Mouse (Mus musculus) forebrain, embryonic 14.5 days (tissue): ENCODE measurements around the gene Acsl5. TPM values are rescaled to one million over a fixed set of nuclear protein-coding genes. Genes with fewer than 3 reads are reported as not detected.

ENCODE experiments used
- ATAC-seq: fragments of 200-750 bp; cut with Nextera tagmentation; 2 replicates; pipeline ENCODE4 v1.8.0; 2017; ENCODE audit warnings: mild to moderate bottlenecking, moderate library complexity
- DNase-seq: peaks from one replicate; pipeline ENCODE4 v3.0.0-alpha.2; 2015; ENCODE audit warnings: low spot score
- H3K27ac ChIP-seq: fragments of 300-500 bp; sonication (generic); 2 replicates; pipeline ENCODE4 v1.5.1; 2014; ENCODE audit warnings: low read depth, mild to moderate bottlenecking, control low read depth, low read length, moderate library complexity
- H3K27me3 ChIP-seq: fragments of 300-500 bp; sonication (generic); replicated peaks from 2 replicates; pipeline ENCODE4 v1.6.1; 2014; ENCODE audit warnings: low read length, control low read depth, mixed read lengths; ENCODE audit not compliant: control insufficient read depth, insufficient read depth
- H3K36me3 ChIP-seq: fragments of 300-500 bp; sonication (generic); 2 replicates; pipeline ENCODE4 v1.6.1; 2014; ENCODE audit warnings: low read length, control low read depth; ENCODE audit not compliant: control insufficient read depth, insufficient read depth
- H3K4me1 ChIP-seq: fragments of 300-500 bp; sonication (generic); 2 replicates; pipeline ENCODE4 v1.6.1; 2014; ENCODE audit warnings: antibody characterized with exemption, low read length, control low read depth; ENCODE audit not compliant: control insufficient read depth, insufficient read depth
- H3K4me2 ChIP-seq: fragments of 300-500 bp; sonication (generic); 2 replicates; pipeline ENCODE4 v1.6.1; 2014; ENCODE audit warnings: mild to moderate bottlenecking, control low read depth, low read length
- H3K4me3 ChIP-seq: fragments of 300-500 bp; sonication (generic); 2 replicates; pipeline ENCODE4 v1.5.1; 2014; ENCODE audit warnings: low read depth, low read length, control low read depth
- H3K9ac ChIP-seq: fragments of 300-500 bp; sonication (generic); 2 replicates; pipeline ENCODE4 v1.6.1; 2014; ENCODE audit warnings: mild to moderate bottlenecking, low read length, control low read depth, moderate library complexity
- H3K9me3 ChIP-seq: fragments of 300-500 bp; sonication (generic); replicated peaks from 2 replicates; pipeline ENCODE4 v1.6.1; 2016; ENCODE audit warnings: low read length, control low read depth, mixed read lengths; ENCODE audit not compliant: control insufficient read depth
- WGBS: fragments of 180-500 bp; shearing (Covaris S2); extraction: QIAGEN DNeasy Blood & Tissue Kit; methylation state at CpG from one replicate; pipeline ENCODE4 v1.1.7; 2014; 5-methylcytosine and 5-hydroxymethylcytosine counted together
- polyA plus RNA-seq: library from polyadenylated mRNA; unstranded; fragments of >200 nt; fragmentation: Nextera tagmentation; extraction: Ambion mirVana; gene quantifications from 2 replicates; pipeline ENCODE4 v1.2.1, GENCODE M21; 2014

Acsl5 gene
- polyA plus RNA-seq, 1 experiment from 2014 or later, result 7.7 TPM

DNA sequence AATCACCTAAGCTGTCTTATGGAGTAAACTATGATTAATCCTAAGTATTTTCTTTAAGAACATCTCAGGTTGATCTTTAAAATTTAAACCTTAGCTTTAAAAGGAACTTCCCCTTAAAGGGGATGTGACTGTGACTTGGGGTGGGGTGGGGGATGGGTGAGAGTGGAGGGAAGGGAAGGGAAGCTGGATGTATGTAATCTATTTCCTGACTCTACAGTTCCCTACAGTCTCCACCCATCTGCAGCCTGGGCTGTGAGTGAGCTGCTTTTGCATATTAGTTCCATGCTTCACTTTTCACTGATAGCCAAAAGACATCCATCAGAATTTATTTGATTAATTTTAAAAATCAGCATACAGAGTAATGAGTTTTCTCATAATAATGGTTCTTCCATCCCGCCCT lies 47.6 kb downstream of the Acsl5 start:
- ATAC-seq (no peak), DNase-seq (no peak)
- H3K4me3 ChIP-seq, result no peak overlapping the region
- H3K9ac ChIP-seq, result no peak overlapping the region
- H3K4me1 ChIP-seq, result no peaks in the 10 kb centered on the region
- no peak overlapping the region for H3K27ac ChIP-seq
- 84% methylated on average over 1 of the region's 1 CpGs for WGBS
- H3K9me3 ChIP-seq, result no peaks in the 10 kb centered on the region
- no peaks in the 10 kb centered on the region for H3K27me3 ChIP-seq
- H3K4me2 ChIP-seq, result no peak overlapping the region
- peaks cover 63% of the 10 kb centered on the region for H3K36me3 ChIP-seq

DNA sequence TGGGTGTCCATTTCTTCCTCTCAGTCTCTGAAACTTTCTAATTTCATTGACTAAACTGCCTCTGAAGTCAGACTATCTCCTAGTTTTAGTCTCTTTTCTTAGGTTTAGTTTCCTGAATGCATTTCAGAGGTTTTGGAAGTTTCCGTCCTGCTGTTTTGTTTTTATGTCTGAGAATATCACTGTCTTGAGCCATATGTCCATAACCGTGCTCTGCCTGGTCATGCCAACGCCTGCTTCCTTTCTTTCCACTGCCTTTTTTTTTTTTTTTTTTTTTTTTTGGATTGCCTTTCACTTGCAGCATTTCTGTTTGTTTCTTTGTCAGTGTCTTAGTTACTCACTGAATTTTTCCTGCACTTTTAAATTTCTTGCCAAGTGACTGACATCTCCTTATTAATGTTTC lies 48.8 kb downstream of the Acsl5 start:
- Histone ChIP-seq H3K36me3 (peaks cover 66% of the 10 kb centered on the region), H3K9ac (no peak overlapping the region), H3K4me2 (no peak overlapping the region), H3K9me3 (no peaks in the 10 kb centered on the region), H3K4me1 (no peaks in the 10 kb centered on the region), H3K27ac (no peak overlapping the region), H3K4me3 (no peak overlapping the region), H3K27me3 (no peaks in the 10 kb centered on the region)
- ATAC-seq (no peak), DNase-seq (no peak)
- WGBS, result 89% methylated on average over 3 of the region's 3 CpGs

DNA sequence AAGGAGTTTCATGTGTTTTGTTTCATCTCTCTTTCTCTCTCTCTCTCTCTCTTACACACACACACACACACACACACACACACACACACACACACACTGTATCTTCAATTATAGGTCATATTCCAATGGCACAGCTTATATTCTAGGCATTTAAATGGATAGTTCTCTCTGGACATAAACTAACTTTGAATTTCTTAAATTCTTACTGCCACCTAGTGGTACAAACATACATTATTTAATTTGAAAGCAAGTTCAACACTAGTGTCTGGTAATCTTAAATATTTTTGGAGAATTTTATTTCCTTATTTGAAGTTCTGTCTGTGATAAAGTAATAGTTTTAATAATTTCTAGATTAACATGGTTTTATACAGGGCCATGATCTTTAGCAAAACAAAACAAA lies 53.3 kb downstream of the Acsl5 start:
- H3K4me3 ChIP-seq, result no peak overlapping the region
- ATAC-seq, result no peak
- no peak overlapping the region for H3K9ac ChIP-seq
- no peaks in the 10 kb centered on the region for H3K9me3 ChIP-seq
- H3K4me2 ChIP-seq, result no peak overlapping the region
- peaks cover 73% of the 10 kb centered on the region for H3K36me3 ChIP-seq
- H3K27me3 ChIP-seq, result no peaks in the 10 kb centered on the region
- no peak overlapping the region for H3K27ac ChIP-seq
- peak; percentile 67 for DNase-seq
- H3K4me1 ChIP-seq, result no peaks in the 10 kb centered on the region

DNA sequence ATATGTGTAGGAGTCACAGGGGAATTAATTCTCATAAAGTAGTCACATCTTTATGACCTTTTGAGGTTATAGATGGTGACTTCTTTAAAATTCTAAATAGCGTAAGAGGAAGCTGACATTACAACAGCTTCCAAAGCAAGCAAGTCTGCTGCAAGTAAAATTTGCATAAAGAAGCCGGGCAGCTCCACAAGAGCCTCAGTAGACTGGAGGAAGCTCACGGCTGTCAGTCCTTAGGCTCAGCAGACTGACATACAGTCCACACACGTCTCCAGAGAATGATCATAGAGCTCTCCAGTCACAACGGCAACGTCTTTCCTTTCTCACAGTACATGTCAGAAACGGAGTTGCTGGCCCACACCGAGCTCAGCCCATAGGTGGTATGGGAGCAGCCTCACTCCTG lies 60.1 kb downstream of the Acsl5 start:
- H3K4me2 ChIP-seq, result no peak overlapping the region
- no peaks in the 10 kb centered on the region for H3K27me3 ChIP-seq
- H3K9me3 ChIP-seq, result no peaks in the 10 kb centered on the region
- H3K36me3 ChIP-seq, result peaks cover 46% of the 10 kb centered on the region
- DNase-seq (no peak), ATAC-seq (no peak)
- H3K4me3 ChIP-seq, result no peak overlapping the region
- H3K9ac ChIP-seq, result no peak overlapping the region
- peaks cover 10% of the 10 kb centered on the region for H3K4me1 ChIP-seq
- H3K27ac ChIP-seq, result no peak overlapping the region
- WGBS, result 89% methylated on average over 8 of the region's 8 CpGs

DNA sequence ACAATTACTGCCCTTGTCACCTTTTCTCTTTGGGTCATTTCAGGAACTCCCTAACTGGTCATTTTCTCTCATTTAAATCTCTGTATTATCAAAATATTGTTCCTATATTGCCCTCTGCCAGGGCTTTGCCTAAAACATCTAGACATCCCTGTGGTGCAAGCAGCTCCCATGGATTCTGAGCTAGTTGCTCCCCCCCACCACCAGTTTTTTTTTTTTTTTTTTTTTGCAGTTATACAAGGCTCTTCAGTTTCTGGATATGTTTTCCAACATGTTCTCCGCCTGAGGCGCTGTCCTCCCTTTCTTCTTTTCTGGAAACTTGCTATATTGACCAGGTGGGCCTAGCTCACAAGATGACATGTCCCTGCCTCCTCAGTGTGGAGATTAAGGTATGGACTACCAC lies 61.9 kb downstream of the Acsl5 start:
- 86% methylated on average over 2 of the region's 2 CpGs for WGBS
- Histone ChIP-seq H3K36me3 (peaks cover 36% of the 10 kb centered on the region), H3K27me3 (no peaks in the 10 kb centered on the region), H3K4me2 (no peak overlapping the region), H3K9me3 (no peaks in the 10 kb centered on the region), H3K4me3 (no peak overlapping the region), H3K27ac (no peak overlapping the region), H3K4me1 (peaks cover 10% of the 10 kb centered on the region), H3K9ac (no peak overlapping the region)
- DNase-seq (no peak), ATAC-seq (no peak)

DNA sequence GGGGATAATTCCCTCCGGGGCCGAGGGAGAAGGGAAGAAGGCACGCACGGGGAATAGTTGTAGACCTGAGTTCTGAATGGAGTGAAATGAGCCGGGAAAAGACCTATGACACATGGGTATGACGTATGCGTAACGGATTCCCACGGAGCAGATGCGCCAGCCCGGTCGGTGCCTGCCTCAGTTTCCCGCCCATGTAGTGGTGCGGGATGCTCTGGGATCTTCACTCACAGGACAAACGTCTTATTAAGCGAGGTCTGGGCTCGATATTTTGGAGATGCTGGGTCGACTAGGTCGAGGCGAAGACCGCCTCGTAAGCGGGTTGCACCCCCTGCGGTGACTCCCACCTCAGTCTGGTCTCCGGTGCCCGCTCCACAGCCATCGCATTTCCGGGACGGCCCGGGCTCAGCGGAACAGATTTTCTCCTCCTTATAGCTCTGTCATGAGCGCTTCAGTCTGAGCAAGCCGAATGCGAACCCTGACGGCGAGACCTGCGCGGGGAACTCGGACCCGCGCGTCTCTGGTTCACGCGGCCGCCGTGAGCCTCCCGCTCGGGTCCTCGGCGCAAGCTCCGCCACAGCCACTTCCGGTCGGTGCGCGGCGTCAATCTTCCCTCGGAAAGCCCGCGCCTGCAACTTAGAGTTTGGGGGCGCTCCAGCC lies 63.8 kb downstream of the Acsl5 start, which contains the start of gene Zdhhc6:
TSS of gene Zdhhc6 (minus strand) at position 581 of the 657 bp plus-strand sequence.
- DNase-seq (peak; percentile 80), ATAC-seq (peak; percentile 86)
- Histone ChIP-seq H3K4me3 (peak within 1 kb of the TSS; percentile 81), H3K36me3 (peaks cover 18% of the 10 kb centered on the region), H3K27ac (peak within 1 kb of the TSS; percentile 56), H3K4me1 (peaks cover 10% of the 10 kb centered on the region), H3K27me3 (no peaks in the 10 kb centered on the region), H3K4me2 (peak within 1 kb of the TSS; percentile 83), H3K9ac (peak within 1 kb of the TSS; percentile 82), H3K9me3 (no peaks in the 10 kb centered on the region)
- WGBS, result 0% methylated on average over 59 of the region's 60 CpGs

DNA sequence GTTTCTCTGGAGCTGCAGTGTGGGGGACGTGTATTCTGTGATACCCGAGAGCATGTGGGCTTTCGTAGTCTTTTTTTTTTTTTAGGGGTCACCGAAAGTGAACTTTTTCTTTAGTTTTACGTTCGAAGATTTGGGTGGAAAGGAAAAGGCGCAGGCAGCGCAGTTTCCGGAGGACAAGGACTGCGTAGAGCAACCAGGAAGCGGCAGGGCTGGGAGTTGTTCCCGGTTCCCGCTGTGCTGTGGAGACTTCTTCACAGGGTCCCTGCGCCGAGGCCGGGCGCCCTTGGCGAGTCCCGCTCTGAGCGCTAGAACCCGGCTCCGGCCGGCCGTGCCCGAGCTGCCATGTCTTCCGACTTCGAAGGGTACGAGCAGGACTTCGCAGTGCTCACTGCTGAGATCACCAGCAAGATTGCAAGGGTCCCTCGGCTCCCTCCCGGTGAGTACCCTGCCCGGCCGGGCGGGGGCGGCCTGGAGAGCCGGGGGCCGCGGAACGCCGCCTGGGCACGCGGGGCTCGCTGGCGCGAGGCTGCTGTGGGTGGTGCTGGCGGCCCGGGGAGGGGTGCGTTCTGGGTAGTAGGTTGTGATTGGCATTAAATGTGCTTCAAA lies 64.5 kb downstream of the Acsl5 start, which contains the start of gene Vti1a:
TSS of gene Vti1a (plus strand) at position 187 of the 606 bp plus-strand sequence.
- Histone ChIP-seq H3K4me2 (peak within 1 kb of the TSS; percentile 83), H3K9me3 (no peaks in the 10 kb centered on the region), H3K27me3 (no peaks in the 10 kb centered on the region), H3K36me3 (peaks cover 12% of the 10 kb centered on the region), H3K4me1 (peaks cover 10% of the 10 kb centered on the region), H3K27ac (peak within 1 kb of the TSS; percentile 56), H3K9ac (peak within 1 kb of the TSS; percentile 82), H3K4me3 (peak within 1 kb of the TSS; percentile 81)
- ATAC-seq, result peak; percentile 96
- 1% methylated on average over 48 of the region's 48 CpGs for WGBS
- DNase-seq, result peak; percentile 94

DNA sequence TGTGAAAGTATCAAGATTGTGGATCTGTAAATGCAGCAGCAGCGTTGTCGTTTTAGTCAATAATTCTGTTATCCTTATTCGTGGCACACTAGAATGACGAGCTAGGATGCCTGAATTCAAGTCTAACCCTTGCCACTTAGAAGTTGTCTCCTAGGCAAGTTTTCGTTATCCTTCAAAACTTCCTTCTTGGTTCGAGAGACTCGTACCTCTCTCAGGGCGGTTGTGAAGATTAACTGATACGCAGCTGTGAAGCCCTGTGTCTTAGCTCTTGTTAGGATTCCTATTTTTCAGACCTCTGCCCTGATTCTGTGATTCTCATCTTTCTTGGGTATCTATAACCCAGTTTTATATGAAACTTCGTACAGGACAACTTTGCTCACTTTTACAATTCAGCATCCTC lies 65.2 kb downstream of the Acsl5 start:
- DNase-seq (no peak), ATAC-seq (no peak)
- 59% methylated on average over 10 of the region's 10 CpGs for WGBS
- H3K36me3 ChIP-seq, result peaks cover 6% of the 10 kb centered on the region; the same call in 1 of the 2 replicates
- H3K27ac ChIP-seq, result no peak overlapping the region
- H3K27me3 ChIP-seq, result no peaks in the 10 kb centered on the region
- peak overlapping the region; percentile 81 for H3K4me3 ChIP-seq
- H3K9ac ChIP-seq, result peak overlapping the region; percentile 82; the same call in 1 of the 2 replicates
- H3K4me2 ChIP-seq, result peak overlapping the region; percentile 83
- peaks cover 10% of the 10 kb centered on the region for H3K4me1 ChIP-seq
- H3K9me3 ChIP-seq, result no peaks in the 10 kb centered on the region

DNA sequence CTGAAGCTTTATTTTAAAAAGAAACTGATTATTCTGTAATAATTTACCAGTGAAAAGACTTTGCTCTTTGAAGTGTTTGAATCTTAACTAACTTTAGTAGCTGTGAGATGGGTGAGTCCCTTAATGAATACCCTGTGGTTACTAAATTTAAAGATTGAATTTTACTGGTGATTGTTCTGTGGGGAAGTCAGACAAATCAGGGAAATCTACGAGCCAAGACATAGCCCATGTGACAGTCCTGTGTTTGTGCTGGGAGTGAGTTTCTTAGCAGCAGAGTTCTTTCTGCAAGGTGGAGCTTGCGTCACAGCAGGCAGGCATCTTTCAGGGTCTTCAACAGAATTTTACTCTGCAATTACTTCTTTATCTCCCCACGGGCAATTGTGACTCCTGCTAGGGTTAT lies 67.3 kb downstream of the Acsl5 start:
- no peak overlapping the region for H3K9ac ChIP-seq
- no peaks in the 10 kb centered on the region for H3K9me3 ChIP-seq
- DNase-seq (no peak), ATAC-seq (no peak)
- no peak overlapping the region for H3K4me2 ChIP-seq
- peaks cover 10% of the 10 kb centered on the region for H3K4me1 ChIP-seq
- peaks cover 14% of the 10 kb centered on the region for H3K36me3 ChIP-seq
- WGBS, result 78% methylated on average over 3 of the region's 3 CpGs
- H3K27me3 ChIP-seq, result no peaks in the 10 kb centered on the region
- H3K27ac ChIP-seq, result no peak overlapping the region
- no peak overlapping the region for H3K4me3 ChIP-seq
